Mouse (Mus musculus): ENCODE results near the gene Rai14. TPM values are rescaled to one million over a fixed set of nuclear protein-coding genes. Genes with fewer than 3 reads are reported as not detected.

The Rai14 gene
- polyA plus RNA-seq, 1 experiment from 2014 or later = 80.9 TPM

DNA sequence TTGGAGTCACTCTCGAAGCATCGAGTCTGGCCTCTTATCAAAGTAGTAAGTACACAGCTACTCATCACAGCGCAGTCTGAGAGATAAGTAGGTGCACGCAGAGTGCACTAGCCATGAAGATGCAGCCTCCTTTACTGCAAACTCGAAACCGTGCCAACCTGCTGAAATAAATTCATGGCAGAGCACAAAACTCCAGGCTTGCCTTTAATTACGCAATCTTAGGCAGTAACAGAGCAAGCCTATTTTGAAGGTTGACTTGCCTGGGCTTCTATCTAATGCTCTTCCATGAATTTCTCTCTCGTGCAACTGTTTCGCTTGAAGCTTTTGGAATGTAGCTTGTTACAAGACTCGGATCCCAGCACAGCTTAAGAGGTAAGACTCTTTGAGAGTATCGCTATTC lies 25.1 kb downstream of the Rai14 start:
- Histone ChIP-seq H3K27me3 (ENCODE audit: control insufficient read depth, insufficient read depth, low read depth, low read length) (no peaks in the 10 kb centered on the region), H3K36me3 (ENCODE audit: control insufficient read depth, insufficient read depth, low read length) (peaks cover 6% of the 10 kb centered on the region; the same call in 1 of the 2 replicates), H3K9ac (ENCODE audit: low read length) (no peak overlapping the region), H3K4me2 (ENCODE audit: low read depth, low read length) (no peak overlapping the region), H3K27ac (ENCODE audit: low read length) (no peak overlapping the region), H3K4me3 (ENCODE audit: low read length) (no peak overlapping the region), H3K9me3 (ENCODE audit: control insufficient read depth, low read length) (no peaks in the 10 kb centered on the region), H3K4me1 (replicated peaks; ENCODE audit: control insufficient read depth, insufficient read depth, low read length) (peaks cover 55% of the 10 kb centered on the region)
- 54% methylated on average over 11 of the region's 11 CpGs for WGBS
- no peak for ATAC-seq (ENCODE audit: low read depth)

DNA sequence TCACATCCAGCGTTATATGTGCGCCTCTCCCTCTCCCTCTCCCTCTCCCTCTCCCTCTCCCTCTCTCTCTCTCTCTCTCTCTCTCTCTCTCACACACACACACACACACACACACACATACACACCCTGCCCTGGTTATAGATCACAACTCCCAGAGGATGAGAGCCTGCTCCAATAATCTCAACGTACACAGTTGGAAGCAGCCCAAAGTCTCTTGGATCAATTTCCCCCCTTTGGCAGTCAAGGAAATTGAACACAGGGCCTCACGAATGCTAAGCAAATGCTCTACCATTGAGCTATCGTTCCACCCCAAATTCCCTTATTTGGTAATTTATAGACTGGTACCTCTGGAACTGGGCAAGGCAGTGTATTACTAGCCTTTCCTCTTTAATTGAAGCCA lies 25.7 kb downstream of the Rai14 start:
- Histone ChIP-seq H3K9me3 (ENCODE audit: control insufficient read depth, low read length) (no peaks in the 10 kb centered on the region), H3K4me3 (ENCODE audit: low read length) (no peak overlapping the region), H3K27ac (ENCODE audit: low read length) (no peak overlapping the region), H3K27me3 (ENCODE audit: control insufficient read depth, insufficient read depth, low read depth, low read length) (no peaks in the 10 kb centered on the region), H3K4me2 (ENCODE audit: low read depth, low read length) (no peak overlapping the region), H3K9ac (ENCODE audit: low read length) (no peak overlapping the region), H3K4me1 (replicated peaks; ENCODE audit: control insufficient read depth, insufficient read depth, low read length) (peaks cover 55% of the 10 kb centered on the region), H3K36me3 (ENCODE audit: control insufficient read depth, insufficient read depth, low read length) (peaks cover 6% of the 10 kb centered on the region; the same call in 1 of the 2 replicates)
- ATAC-seq (ENCODE audit: low read depth) = no peak
- WGBS = 66% methylated on average over 5 of the region's 5 CpGs

DNA sequence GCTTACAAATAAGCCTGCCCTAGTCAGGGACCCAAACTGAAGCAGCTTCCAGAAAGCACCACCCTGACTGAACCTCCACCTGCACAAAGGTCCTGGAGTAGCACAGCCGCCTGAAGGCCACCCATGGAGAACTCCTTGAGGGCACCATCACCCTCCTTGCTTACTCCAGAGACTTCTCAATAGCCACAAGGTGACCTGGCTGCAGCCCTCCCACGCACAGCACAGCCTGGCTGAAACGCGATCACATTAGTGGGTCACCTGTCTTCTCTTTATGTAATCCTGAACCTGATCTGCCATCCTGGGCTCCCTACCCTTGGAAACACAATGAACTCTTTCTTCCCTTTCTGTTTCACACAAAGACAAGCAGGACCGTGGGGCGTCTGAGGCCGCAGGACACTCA lies 27.1 kb downstream of the Rai14 start:
- WGBS = 70% methylated on average over 7 of the region's 7 CpGs
- Histone ChIP-seq H3K9ac (ENCODE audit: low read length) (no peak overlapping the region), H3K27me3 (ENCODE audit: control insufficient read depth, insufficient read depth, low read depth, low read length) (no peaks in the 10 kb centered on the region), H3K27ac (ENCODE audit: low read length) (no peak overlapping the region), H3K4me3 (ENCODE audit: low read length) (no peak overlapping the region), H3K4me2 (ENCODE audit: low read depth, low read length) (no peak overlapping the region), H3K36me3 (ENCODE audit: control insufficient read depth, insufficient read depth, low read length) (peaks cover 6% of the 10 kb centered on the region; the same call in 1 of the 2 replicates), H3K4me1 (replicated peaks; ENCODE audit: control insufficient read depth, insufficient read depth, low read length) (peaks cover 47% of the 10 kb centered on the region), H3K9me3 (ENCODE audit: control insufficient read depth, low read length) (no peaks in the 10 kb centered on the region)
- no peak for ATAC-seq (ENCODE audit: low read depth)

DNA sequence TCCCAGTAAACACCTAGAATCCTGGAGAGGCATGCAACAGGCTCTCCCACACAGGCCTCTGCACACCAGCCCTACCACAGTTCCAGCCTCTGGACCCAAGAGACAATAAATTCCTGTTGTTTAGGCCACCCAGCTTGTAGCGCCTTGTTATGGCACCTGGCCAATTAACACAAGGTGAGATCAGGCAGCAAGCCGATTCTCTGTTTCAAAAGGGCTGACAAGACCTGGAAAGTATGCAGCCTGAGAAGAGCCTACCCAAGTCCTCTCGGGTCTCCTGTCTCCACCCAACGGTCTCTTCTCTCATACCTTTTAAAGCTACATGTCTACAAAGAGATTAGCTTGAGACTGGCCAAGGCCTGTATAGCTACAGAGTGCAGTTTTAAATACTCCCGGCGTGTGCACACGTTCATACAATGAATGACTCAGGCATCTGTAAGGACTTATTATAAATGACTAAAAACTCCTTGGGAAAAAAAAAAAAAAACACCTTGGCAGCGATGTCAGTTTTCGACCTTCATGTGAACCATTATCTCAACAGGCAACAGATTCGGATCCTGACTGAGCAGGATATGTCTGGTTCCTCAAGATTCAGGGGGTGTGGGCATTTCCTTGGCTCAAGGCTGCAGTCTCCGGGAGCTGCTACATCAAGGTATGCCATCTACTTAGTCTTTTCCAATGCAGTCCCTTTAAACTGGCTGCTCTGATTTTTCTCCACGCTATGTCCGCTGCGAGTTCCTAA lies 28.6 kb downstream of the Rai14 start:
- no peak overlapping the region; the same call in 1 of the 2 replicates for H3K27ac ChIP-seq (ENCODE audit: low read length)
- no peak overlapping the region for H3K9ac ChIP-seq (ENCODE audit: low read length)
- H3K9me3 ChIP-seq (ENCODE audit: control insufficient read depth, low read length) = no peaks in the 10 kb centered on the region
- ATAC-seq (ENCODE audit: low read depth) = no peak
- peaks cover 41% of the 10 kb centered on the region for H3K4me1 ChIP-seq (replicated peaks; ENCODE audit: control insufficient read depth, insufficient read depth, low read length)
- H3K4me2 ChIP-seq (ENCODE audit: low read depth, low read length) = no peak overlapping the region
- H3K27me3 ChIP-seq (ENCODE audit: control insufficient read depth, insufficient read depth, low read depth, low read length) = no peaks in the 10 kb centered on the region
- peaks cover 6% of the 10 kb centered on the region; the same call in 1 of the 2 replicates for H3K36me3 ChIP-seq (ENCODE audit: control insufficient read depth, insufficient read depth, low read length)
- 50% methylated on average over 14 of the region's 14 CpGs for WGBS
- no peak overlapping the region for H3K4me3 ChIP-seq (ENCODE audit: low read length)

DNA sequence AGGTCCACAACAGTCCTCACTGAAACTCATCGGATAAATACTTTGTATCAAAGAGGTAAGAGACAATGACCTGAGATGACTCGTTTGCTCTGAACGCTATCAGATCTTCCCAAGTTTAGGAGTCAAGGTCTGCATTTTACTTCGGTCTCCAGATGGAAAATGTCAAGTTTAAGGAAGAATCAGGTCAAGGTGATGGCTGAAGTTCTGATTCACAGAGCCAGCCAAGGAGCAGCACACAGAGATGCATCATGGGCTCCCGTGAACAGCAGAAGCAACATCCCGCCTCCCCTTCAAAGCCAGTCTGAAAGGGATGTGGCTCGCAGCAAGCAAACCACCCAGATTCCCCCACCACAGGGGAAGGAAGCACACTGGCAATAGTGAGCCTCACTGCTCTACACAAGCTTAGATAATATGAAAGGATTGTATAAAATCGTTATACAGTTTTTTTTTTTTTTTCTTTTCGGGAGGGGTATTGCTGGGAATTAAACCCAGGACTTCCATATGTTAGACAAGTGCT lies 30.7 kb downstream of the Rai14 start:
- Histone ChIP-seq H3K9ac (ENCODE audit: low read length) (no peak overlapping the region), H3K9me3 (ENCODE audit: control insufficient read depth, low read length) (no peaks in the 10 kb centered on the region), H3K27me3 (ENCODE audit: control insufficient read depth, insufficient read depth, low read depth, low read length) (no peaks in the 10 kb centered on the region), H3K36me3 (ENCODE audit: control insufficient read depth, insufficient read depth, low read length) (0 out of 2 replicates have a peak, but pooled peaks cover under 1% of the 10 kb centered on the region), H3K4me2 (ENCODE audit: low read depth, low read length) (no peak overlapping the region), H3K27ac (ENCODE audit: low read length) (no peak overlapping the region), H3K4me3 (ENCODE audit: low read length) (no peak overlapping the region), H3K4me1 (replicated peaks; ENCODE audit: control insufficient read depth, insufficient read depth, low read length) (peaks cover 37% of the 10 kb centered on the region)
- WGBS = 84% methylated on average over 9 of the region's 9 CpGs
- ATAC-seq (ENCODE audit: low read depth) = no peak

DNA sequence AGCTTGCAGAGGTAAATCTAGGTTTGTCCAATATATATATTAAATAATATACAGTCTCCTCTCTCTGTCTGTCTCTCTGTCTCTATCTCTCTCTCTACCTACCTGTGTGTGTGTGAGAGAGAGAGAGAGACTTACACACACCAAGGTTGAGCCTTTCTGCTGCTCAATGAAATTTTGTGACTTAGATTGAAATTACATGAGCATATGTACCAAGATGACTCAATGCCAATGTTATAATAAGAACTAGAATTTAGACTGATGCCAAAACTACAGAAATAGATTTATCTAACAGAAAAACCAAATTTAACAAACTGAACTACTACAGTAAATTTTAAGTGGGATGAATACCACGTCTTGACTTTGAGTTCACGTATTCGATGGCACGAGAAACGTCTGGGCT lies 33.9 kb downstream of the Rai14 start:
- no peak overlapping the region for H3K9ac ChIP-seq (ENCODE audit: low read length)
- peaks cover 25% of the 10 kb centered on the region for H3K4me1 ChIP-seq (replicated peaks; ENCODE audit: control insufficient read depth, insufficient read depth, low read length)
- no peak overlapping the region for H3K27ac ChIP-seq (ENCODE audit: low read length)
- no peak overlapping the region for H3K4me3 ChIP-seq (ENCODE audit: low read length)
- no peaks in the 10 kb centered on the region for H3K36me3 ChIP-seq (ENCODE audit: control insufficient read depth, insufficient read depth, low read length)
- no peaks in the 10 kb centered on the region for H3K27me3 ChIP-seq (ENCODE audit: control insufficient read depth, insufficient read depth, low read depth, low read length)
- no peaks in the 10 kb centered on the region for H3K9me3 ChIP-seq (ENCODE audit: control insufficient read depth, low read length)
- ATAC-seq (ENCODE audit: low read depth) = no peak
- H3K4me2 ChIP-seq (ENCODE audit: low read depth, low read length) = no peak overlapping the region
- WGBS = 65% methylated on average over 5 of the region's 5 CpGs

DNA sequence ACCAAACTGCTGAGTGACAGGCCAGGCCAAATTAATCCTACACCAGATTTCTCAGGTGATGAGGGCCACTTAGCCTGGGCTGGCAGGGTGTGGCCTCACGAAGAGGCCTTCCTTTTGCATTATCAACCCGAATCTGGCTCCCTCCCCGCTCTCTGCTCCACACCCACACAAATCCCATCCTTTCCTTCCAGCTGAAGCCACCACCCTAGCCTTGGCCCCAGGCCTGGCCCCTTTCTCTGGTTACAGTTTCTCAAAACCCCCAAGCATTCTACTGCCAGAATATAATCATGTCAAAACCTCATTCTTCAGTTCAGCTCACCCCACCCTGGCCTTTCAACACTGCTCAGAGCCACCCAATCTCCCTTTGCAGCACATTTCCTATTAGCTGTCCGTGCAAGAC lies 34.9 kb downstream of the Rai14 start:
- Histone ChIP-seq H3K9me3 (ENCODE audit: control insufficient read depth, low read length) (no peaks in the 10 kb centered on the region), H3K27me3 (ENCODE audit: control insufficient read depth, insufficient read depth, low read depth, low read length) (no peaks in the 10 kb centered on the region), H3K4me2 (ENCODE audit: low read depth, low read length) (no peak overlapping the region), H3K9ac (ENCODE audit: low read length) (no peak overlapping the region), H3K36me3 (ENCODE audit: control insufficient read depth, insufficient read depth, low read length) (no peaks in the 10 kb centered on the region), H3K4me3 (ENCODE audit: low read length) (no peak overlapping the region), H3K27ac (ENCODE audit: low read length) (no peak overlapping the region), H3K4me1 (replicated peaks; ENCODE audit: control insufficient read depth, insufficient read depth, low read length) (peaks cover 24% of the 10 kb centered on the region)
- WGBS = 55% methylated on average over 4 of the region's 4 CpGs
- peak; percentile 54 for ATAC-seq (ENCODE audit: low read depth)

DNA sequence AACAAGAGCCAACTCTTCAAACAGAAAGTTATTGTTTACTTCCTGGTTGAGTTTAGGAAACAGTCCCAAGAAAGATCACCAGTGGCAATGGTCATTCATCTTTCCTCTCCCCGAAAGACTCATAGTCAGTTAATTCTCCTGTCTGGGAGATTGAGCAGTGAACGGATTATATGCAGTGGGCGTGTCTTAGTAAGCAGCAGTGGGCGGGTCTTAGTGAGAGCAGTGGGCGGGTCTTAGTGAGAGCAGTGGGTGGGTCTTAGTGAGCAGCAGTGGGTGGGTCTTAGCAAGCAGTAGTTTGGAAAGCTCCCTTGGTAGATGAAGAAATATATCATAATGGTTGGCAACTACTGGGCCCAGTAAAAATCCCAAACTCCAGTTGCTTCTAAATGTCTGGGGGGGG lies 38.6 kb downstream of the Rai14 start:
- 74% methylated on average over 5 of the region's 5 CpGs for WGBS
- H3K4me1 ChIP-seq (replicated peaks; ENCODE audit: control insufficient read depth, insufficient read depth, low read length) = peaks cover 52% of the 10 kb centered on the region
- H3K27ac ChIP-seq (ENCODE audit: low read length) = no peak overlapping the region
- no peak overlapping the region for H3K9ac ChIP-seq (ENCODE audit: low read length)
- H3K36me3 ChIP-seq (ENCODE audit: control insufficient read depth, insufficient read depth, low read length) = no peaks in the 10 kb centered on the region
- H3K4me2 ChIP-seq (ENCODE audit: low read depth, low read length) = no peak overlapping the region
- no peak for ATAC-seq (ENCODE audit: low read depth)
- H3K4me3 ChIP-seq (ENCODE audit: low read length) = no peak overlapping the region
- no peaks in the 10 kb centered on the region for H3K27me3 ChIP-seq (ENCODE audit: control insufficient read depth, insufficient read depth, low read depth, low read length)
- H3K9me3 ChIP-seq (ENCODE audit: control insufficient read depth, low read length) = no peaks in the 10 kb centered on the region

DNA sequence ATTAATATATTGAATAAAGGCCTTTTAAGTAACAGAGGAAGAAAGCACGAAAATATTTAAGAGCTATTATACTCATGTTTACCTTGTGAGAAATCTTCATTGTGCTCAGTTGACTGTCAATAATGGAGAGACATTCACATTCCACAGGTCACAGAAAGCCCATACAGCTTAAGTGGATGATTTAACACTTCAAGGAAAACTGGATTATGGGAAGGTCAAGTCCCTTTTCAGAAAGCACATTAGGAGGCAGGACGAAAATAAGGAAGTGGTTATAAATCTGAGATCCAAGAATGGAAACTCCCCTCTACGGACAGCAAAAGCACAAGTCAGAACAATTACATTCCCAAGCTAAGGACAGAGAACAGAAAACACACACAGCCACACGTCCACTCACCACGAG lies 41.5 kb downstream of the Rai14 start:
- H3K4me3 ChIP-seq (ENCODE audit: low read length) = no peak overlapping the region
- WGBS = 45% methylated on average over 5 of the region's 5 CpGs
- H3K27ac ChIP-seq (ENCODE audit: low read length) = peak overlapping the region; percentile 55
- no peak overlapping the region for H3K4me2 ChIP-seq (ENCODE audit: low read depth, low read length)
- H3K4me1 ChIP-seq (replicated peaks; ENCODE audit: control insufficient read depth, insufficient read depth, low read length) = peaks cover 50% of the 10 kb centered on the region
- H3K27me3 ChIP-seq (ENCODE audit: control insufficient read depth, insufficient read depth, low read depth, low read length) = no peaks in the 10 kb centered on the region
- no peaks in the 10 kb centered on the region for H3K9me3 ChIP-seq (ENCODE audit: control insufficient read depth, low read length)
- ATAC-seq (ENCODE audit: low read depth) = no peak
- H3K9ac ChIP-seq (ENCODE audit: low read length) = no peak overlapping the region
- H3K36me3 ChIP-seq (ENCODE audit: control insufficient read depth, insufficient read depth, low read length) = no peaks in the 10 kb centered on the region

Data from lung, embryonic 16.5 days (tissue).